Mouse (Mus musculus) c-Kit-negative CD71-positive TER-119-positive erythroid progenitor cells, embryonic 14.5 days (primary cell): ENCODE measurements around the gene Vwa7.

Experiments
- DNase-seq: peaks from one replicate; pipeline ENCODE4 v3.0.0-alpha.2; 2013; ENCODE audit warnings: low read depth, low spot score

Vwa7 gene

GRCm38 (mm10) chr17:35064378-35064877 lies 48.0 kb downstream of the Vwa7 start:
- DNase-seq: no peak

- DNase-seq: no peak
These were observed 48.9 kb downstream of the Vwa7 start, which contains the start of gene Ly6g6c for GRCm38 (mm10) chr17:35064951-35065947. TSS of gene Ly6g6c (plus strand) at chr17:35065388.

- no peak for DNase-seq
These were observed 49.7 kb downstream of the Vwa7 start, which contains the start of gene Mpig6b for GRCm38 (mm10) chr17:35066084-35066483. TSS of gene Mpig6b (minus strand) at chr17:35066184.

GRCm38 (mm10) chr17:35068213-35068914 lies 52.0 kb downstream of the Vwa7 start:
- DNase-seq: no peak

- DNase-seq: no peak
These were observed 54.3 kb downstream of the Vwa7 start for GRCm38 (mm10) chr17:35070556-35071229.

- no peak for DNase-seq
These were observed 55.1 kb downstream of the Vwa7 start for GRCm38 (mm10) chr17:35071454-35071853.

- DNase-seq: no peak
These were observed 57.7 kb downstream of the Vwa7 start for GRCm38 (mm10) chr17:35074097-35074496.
